20 mouse cellular contexts compared by ENCODE assay signal in the genomic region with DNA sequence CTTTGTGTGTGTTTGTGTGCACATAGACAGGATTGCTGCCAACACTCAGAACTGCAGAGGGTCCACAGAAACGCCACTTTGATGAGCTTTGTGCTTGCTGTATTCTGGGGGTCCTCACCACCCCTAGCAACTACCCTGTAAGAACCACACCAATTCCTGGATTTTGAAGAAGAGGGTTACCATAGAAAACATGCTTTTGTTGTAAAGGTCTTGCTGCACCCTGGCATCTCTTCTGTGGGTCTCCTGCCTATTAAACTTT. TPM values are rescaled to one million over a fixed set of nuclear protein-coding genes. Genes with fewer than 3 reads are reported as not detected.
DNase-seq lines count a peak whose midpoint lies in the region; ATAC-seq lines count a peak whose summit lies in the region.
"Had no signal": no experiment of that assay in that cellular context is flagged by ENCODE, and none has a peak within 500 bp of the region (broad histone marks: within the 10 kb centered on the region; RNA-seq: fewer than 3 reads in every experiment).

No protein-coding gene starts in this region.

- no peaks in the 10 kb centered on the region for H3K36me3 ChIP-seq in hindbrain, embryonic 13.5 days
- H3K36me3 ChIP-seq in hindbrain, embryonic 12.5 days, result no peaks in the 10 kb centered on the region
- H3K36me3 ChIP-seq in midbrain, embryonic 13.5 days, result no peaks in the 10 kb centered on the region
- no peaks in the 10 kb centered on the region for H3K36me3 ChIP-seq in midbrain, embryonic 11.5 days (ENCODE audit: control insufficient read depth, insufficient read depth, low read length)
- H3K36me3 ChIP-seq in forebrain, embryonic 15.5 days, result no peaks in the 10 kb centered on the region
- H3K36me3 ChIP-seq in neural tube, embryonic 15.5 days, result no peaks in the 10 kb centered on the region
- H3K36me3 ChIP-seq in heart, embryonic 12.5 days, result 0 out of 2 replicates have a peak, but pooled peaks cover 8% of the 10 kb centered on the region
- H3K36me3 ChIP-seq: embryonic facial prominence, embryonic 15.5 days; G1E had no signal

- peaks cover 26% of the 10 kb centered on the region for H3K27me3 ChIP-seq in hindbrain, embryonic 13.5 days
- peaks cover 29% of the 10 kb centered on the region for H3K27me3 ChIP-seq in hindbrain, embryonic 12.5 days
- peaks cover 81% of the 10 kb centered on the region for H3K27me3 ChIP-seq in midbrain, embryonic 13.5 days
- peaks cover 70% of the 10 kb centered on the region for H3K27me3 ChIP-seq in midbrain, embryonic 11.5 days (ENCODE audit: control insufficient read depth, insufficient read depth, low read length)
- H3K27me3 ChIP-seq in forebrain, embryonic 15.5 days, result no peaks in the 10 kb centered on the region
- 0 out of 2 replicates have a peak, but pooled peaks cover 3% of the 10 kb centered on the region for H3K27me3 ChIP-seq in neural tube, embryonic 15.5 days (replicated peaks)
- no peaks in the 10 kb centered on the region for H3K27me3 ChIP-seq in heart, embryonic 12.5 days (replicated peaks)
- H3K27me3 ChIP-seq: heart, embryonic 13.5 days had no signal

- H3K4me1 ChIP-seq in hindbrain, embryonic 13.5 days (replicated peaks), result peaks cover 21% of the 10 kb centered on the region
- peaks cover 14% of the 10 kb centered on the region for H3K4me1 ChIP-seq in hindbrain, embryonic 12.5 days
- peaks cover 12% of the 10 kb centered on the region for H3K4me1 ChIP-seq in midbrain, embryonic 13.5 days (replicated peaks)
- peaks cover 6% of the 10 kb centered on the region for H3K4me1 ChIP-seq in midbrain, embryonic 11.5 days (ENCODE audit: control insufficient read depth, insufficient read depth, low read length)
- H3K4me1 ChIP-seq in forebrain, embryonic 15.5 days, result peaks cover 41% of the 10 kb centered on the region
- peaks cover 21% of the 10 kb centered on the region for H3K4me1 ChIP-seq in neural tube, embryonic 15.5 days
- peaks cover 36% of the 10 kb centered on the region for H3K4me1 ChIP-seq in heart, embryonic 12.5 days (replicated peaks)

- 43% methylated on average over 1 of the region's 1 CpGs for WGBS in hindbrain, embryonic 13.5 days
- WGBS in hindbrain, embryonic 12.5 days, result 63% methylated on average over 1 of the region's 1 CpGs
- WGBS in midbrain, embryonic 13.5 days, result 52% methylated on average over 1 of the region's 1 CpGs
- WGBS in midbrain, embryonic 11.5 days, result 56% methylated on average over 1 of the region's 1 CpGs
- whole genome bisulfite sequencing in forebrain, embryonic 15.5 days, result 20% methylated on average over 1 of the region's 1 CpGs
- WGBS in neural tube, embryonic 15.5 days, result 28% methylated on average over 1 of the region's 1 CpGs
- WGBS in heart, embryonic 12.5 days, result 79% methylated on average over 1 of the region's 1 CpGs

- DNase-seq in midbrain, embryonic 11.5 days (ENCODE audit: low spot score, missing footprints), result no peak
- DNase-seq: adrenal gland, adult 8-10 months; adrenal gland, postnatal 36 days; cerebellum, adult 2 months; cerebellum, postnatal 10 days; embryo, embryonic 11 days; gastrocnemius, adult 2 months; gastrocnemius, postnatal 25 days; heart, postnatal 36 days; kidney, adult 11 months had no signal

- H3K4me3 ChIP-seq in hindbrain, embryonic 13.5 days, result no peak overlapping the region
- no peak overlapping the region for H3K4me3 ChIP-seq in hindbrain, embryonic 12.5 days
- H3K4me3 ChIP-seq in midbrain, embryonic 13.5 days (replicated peaks), result no peak overlapping the region
- no peak overlapping the region for H3K4me3 ChIP-seq in midbrain, embryonic 11.5 days (ENCODE audit: low read depth, low read length)
- no peak overlapping the region for H3K4me3 ChIP-seq in forebrain, embryonic 15.5 days
- no peak overlapping the region for H3K4me3 ChIP-seq in neural tube, embryonic 15.5 days (replicated peaks)
- H3K4me3 ChIP-seq in heart, embryonic 12.5 days, result no peak overlapping the region
- H3K4me3 ChIP-seq: embryonic facial prominence, embryonic 15.5 days; erythroblast, embryonic 14.5 days; heart, embryonic 13.5 days had no signal

- no peak overlapping the region for H3K9ac ChIP-seq in hindbrain, embryonic 13.5 days
- H3K9ac ChIP-seq in hindbrain, embryonic 12.5 days, result no peak overlapping the region
- H3K9ac ChIP-seq in midbrain, embryonic 13.5 days (replicated peaks), result no peak overlapping the region
- H3K9ac ChIP-seq in midbrain, embryonic 11.5 days (ENCODE audit: low read length), result no peak overlapping the region
- H3K9ac ChIP-seq in forebrain, embryonic 15.5 days (replicated peaks), result no peak overlapping the region
- no peak overlapping the region for H3K9ac ChIP-seq in neural tube, embryonic 15.5 days (replicated peaks)
- H3K9ac ChIP-seq in heart, embryonic 12.5 days, result no peak overlapping the region
- H3K9ac ChIP-seq: embryonic facial prominence, embryonic 15.5 days; heart, embryonic 13.5 days had no signal

- H3K4me2 ChIP-seq in hindbrain, embryonic 13.5 days, result no peak overlapping the region
- H3K4me2 ChIP-seq in hindbrain, embryonic 12.5 days (replicated peaks), result no peak overlapping the region
- no peak overlapping the region for H3K4me2 ChIP-seq in midbrain, embryonic 13.5 days (replicated peaks)
- no peak overlapping the region for H3K4me2 ChIP-seq in midbrain, embryonic 11.5 days
- no peak overlapping the region for H3K4me2 ChIP-seq in forebrain, embryonic 15.5 days (replicated peaks)
- H3K4me2 ChIP-seq in neural tube, embryonic 15.5 days, result no peak overlapping the region
- H3K4me2 ChIP-seq in heart, embryonic 12.5 days, result no peak overlapping the region
- H3K4me2 ChIP-seq: embryonic facial prominence, embryonic 15.5 days had no signal

- ATAC-seq in hindbrain, embryonic 13.5 days (ENCODE audit: low FRiP score), result 0 out of 2 replicates have a peak, but pooled peaks have one; percentile 54
- no peak for ATAC-seq in hindbrain, embryonic 12.5 days (ENCODE audit: low FRiP score)
- ATAC-seq in midbrain, embryonic 13.5 days, result 0 out of 2 replicates have a peak, but pooled peaks have one; percentile 18
- ATAC-seq in midbrain, embryonic 11.5 days (ENCODE audit: low FRiP score), result no peak
- ATAC-seq in forebrain, embryonic 15.5 days (replicated peaks), result 0 out of 2 replicates have a peak, but pooled peaks have one; percentile 0
- peak; percentile 29; the same call in 1 of the 2 replicates for ATAC-seq in neural tube, embryonic 15.5 days (ENCODE audit: low FRiP score)
- ATAC-seq in heart, embryonic 12.5 days (ENCODE audit: insufficient number of reproducible peaks, low FRiP score), result no peak

- 0 out of 2 replicates have a peak, but pooled peaks cover 3% of the 10 kb centered on the region for H3K9me3 ChIP-seq in hindbrain, embryonic 13.5 days
- H3K9me3 ChIP-seq in hindbrain, embryonic 12.5 days (replicated peaks), result 0 out of 2 replicates have a peak, but pooled peaks cover 3% of the 10 kb centered on the region
- H3K9me3 ChIP-seq in midbrain, embryonic 13.5 days, result no peaks in the 10 kb centered on the region
- no peaks in the 10 kb centered on the region for H3K9me3 ChIP-seq in midbrain, embryonic 11.5 days (ENCODE audit: control insufficient read depth, low read length)
- H3K9me3 ChIP-seq in forebrain, embryonic 15.5 days, result no peaks in the 10 kb centered on the region
- no peaks in the 10 kb centered on the region for H3K9me3 ChIP-seq in neural tube, embryonic 15.5 days (replicated peaks)
- H3K9me3 ChIP-seq in heart, embryonic 12.5 days (replicated peaks), result peaks cover 3% of the 10 kb centered on the region; the same call in 1 of the 2 replicates
- H3K9me3 ChIP-seq: embryonic facial prominence, embryonic 15.5 days had no signal

- H3K27ac ChIP-seq in hindbrain, embryonic 13.5 days, result no peak overlapping the region
- no peak overlapping the region for H3K27ac ChIP-seq in hindbrain, embryonic 12.5 days
- no peak overlapping the region for H3K27ac ChIP-seq in midbrain, embryonic 13.5 days
- H3K27ac ChIP-seq in midbrain, embryonic 11.5 days (ENCODE audit: low read depth, low read length), result no peak overlapping the region
- H3K27ac ChIP-seq in forebrain, embryonic 15.5 days (replicated peaks), result no peak overlapping the region
- H3K27ac ChIP-seq in neural tube, embryonic 15.5 days (replicated peaks), result 0 out of 2 replicates have a peak overlapping the region, but pooled peaks have one; percentile 37
- H3K27ac ChIP-seq in heart, embryonic 12.5 days (ENCODE audit: poor library complexity, severe bottlenecking), result no peak overlapping the region
- H3K27ac ChIP-seq: embryonic facial prominence, embryonic 15.5 days; gastrocnemius, adult 2 months; heart, embryonic 13.5 days had no signal

RNA-seq across cellular contexts. Expression of gene Kitl, which starts 7.3 kb away (rescaled TPM):
- 18.2 and 18.3 TPM in 2 replicates for polyA plus RNA-seq in hindbrain, embryonic 13.5 days (2015; fragmentation: Nextera tagmentation; extraction: Ambion mirVana)
- 14.7 and 16.0 TPM in 2 replicates for polyA plus RNA-seq in hindbrain, embryonic 12.5 days (2016; fragmentation: Nextera tagmentation; extraction: Ambion mirVana)
- polyA plus RNA-seq in midbrain, embryonic 13.5 days (2015; fragmentation: Nextera tagmentation; extraction: Ambion mirVana), result 20.2 and 21.4 TPM in 2 replicates
- 12.8 and 13.7 TPM in 2 replicates for polyA plus RNA-seq in midbrain, embryonic 11.5 days (2014; fragmentation: Nextera tagmentation; extraction: Ambion mirVana)
- 40.5 and 45.1 TPM in 2 replicates for polyA plus RNA-seq in forebrain, embryonic 15.5 days (2015; fragmentation: Nextera tagmentation; extraction: Ambion mirVana)
- polyA plus RNA-seq in neural tube, embryonic 15.5 days (2015; fragmentation: Nextera tagmentation; extraction: Ambion mirVana), result 24.5 and 26.5 TPM in 2 replicates
- 17.8 and 19.4 TPM in 2 replicates for polyA plus RNA-seq in heart, embryonic 12.5 days (2016; fragmentation: Nextera tagmentation; extraction: Ambion mirVana)
- polyA plus RNA-seq: erythroblast, embryonic 14.5 days; G1E had no signal

Comparison
In these comparisons a context has a peak if more than half of its experiments do, and no peak if none do; other contexts are left out.
1. ATAC-seq: peak in hindbrain, embryonic 13.5 days (single experiment), midbrain, embryonic 13.5 days (single experiment), forebrain, embryonic 15.5 days (single experiment) and neural tube, embryonic 15.5 days (single experiment); none in hindbrain, embryonic 12.5 days (single experiment), midbrain, embryonic 11.5 days (single experiment) and heart, embryonic 12.5 days (single experiment).